Mouse (Mus musculus): ENCODE measurements around the gene Taf15. TPM values are rescaled to one million over a fixed set of nuclear protein-coding genes. Genes with fewer than 3 reads are reported as not detected.
"Not testable (repeated sequence)": the region's sequence is repeated elsewhere in the genome, so short reads cannot be mapped to it uniquely, and the experiment has no call there.

The Taf15 gene
- total RNA-seq, 2 experiments from 2014 or later, result 69.1 to 70.7 TPM

DNA sequence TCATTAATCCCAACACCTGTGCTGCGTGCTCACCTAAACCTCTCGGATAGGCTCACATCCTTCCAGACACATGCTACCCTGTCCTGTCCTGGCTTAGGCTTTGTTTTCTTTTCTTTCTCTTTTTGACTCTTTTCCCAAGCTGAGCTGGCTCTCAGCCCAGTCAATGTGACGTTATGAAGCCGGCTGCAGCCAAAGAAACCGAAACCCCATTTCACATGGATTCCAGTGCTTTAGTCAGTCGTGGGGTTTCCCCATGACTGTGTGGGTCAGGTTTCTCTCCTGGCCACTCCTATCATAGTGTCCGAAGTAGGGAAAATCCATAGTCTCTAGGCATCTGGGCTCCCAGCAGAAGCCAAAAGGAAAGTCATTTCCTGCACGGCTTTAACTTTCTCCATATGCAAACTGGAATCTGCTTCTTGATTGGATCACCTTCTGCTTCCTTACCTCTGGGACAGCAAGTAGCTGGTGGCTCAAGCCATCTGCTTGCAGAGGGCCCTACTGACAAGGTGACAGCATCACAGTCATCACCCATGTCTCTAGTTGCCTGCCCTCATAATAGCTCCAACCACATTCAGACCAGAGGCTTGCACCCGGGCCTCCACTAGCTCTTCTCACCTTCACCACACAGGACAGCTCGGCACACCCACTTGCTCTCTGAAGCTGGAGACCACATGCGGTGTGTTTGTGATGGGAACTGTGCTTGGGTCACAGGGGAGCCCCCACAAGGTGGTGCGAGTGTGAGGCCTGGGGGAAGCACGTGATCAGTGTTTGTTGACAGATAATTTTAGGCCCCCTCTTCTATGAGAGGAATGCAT lies 61.9 kb downstream of the Taf15 start:
- peak; percentile 42 to 68 for DNase-seq (ENCODE audit: low spot score in 2 of 2)

DNA sequence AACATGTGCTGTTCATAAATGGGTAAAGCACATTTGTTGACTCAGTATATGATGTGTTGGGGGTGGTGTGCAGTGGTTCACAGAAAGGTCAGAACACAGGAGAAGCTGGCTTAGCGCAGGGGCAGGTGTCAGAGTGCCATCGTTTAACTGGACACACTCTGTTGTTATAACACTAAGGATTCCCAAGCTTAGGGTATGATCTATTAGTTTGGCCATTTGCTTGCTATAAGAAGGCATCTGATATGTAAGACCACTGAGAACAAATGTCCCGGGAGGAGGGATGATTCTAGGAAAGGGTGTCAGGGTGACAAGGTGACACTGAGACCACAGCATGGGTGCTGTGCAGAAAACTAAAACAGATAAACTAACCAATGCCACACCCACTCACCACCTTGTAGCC lies 63.9 kb downstream of the Taf15 start:
- DNase-seq (ENCODE audit: low spot score in 2 of 2), result no peak

DNA sequence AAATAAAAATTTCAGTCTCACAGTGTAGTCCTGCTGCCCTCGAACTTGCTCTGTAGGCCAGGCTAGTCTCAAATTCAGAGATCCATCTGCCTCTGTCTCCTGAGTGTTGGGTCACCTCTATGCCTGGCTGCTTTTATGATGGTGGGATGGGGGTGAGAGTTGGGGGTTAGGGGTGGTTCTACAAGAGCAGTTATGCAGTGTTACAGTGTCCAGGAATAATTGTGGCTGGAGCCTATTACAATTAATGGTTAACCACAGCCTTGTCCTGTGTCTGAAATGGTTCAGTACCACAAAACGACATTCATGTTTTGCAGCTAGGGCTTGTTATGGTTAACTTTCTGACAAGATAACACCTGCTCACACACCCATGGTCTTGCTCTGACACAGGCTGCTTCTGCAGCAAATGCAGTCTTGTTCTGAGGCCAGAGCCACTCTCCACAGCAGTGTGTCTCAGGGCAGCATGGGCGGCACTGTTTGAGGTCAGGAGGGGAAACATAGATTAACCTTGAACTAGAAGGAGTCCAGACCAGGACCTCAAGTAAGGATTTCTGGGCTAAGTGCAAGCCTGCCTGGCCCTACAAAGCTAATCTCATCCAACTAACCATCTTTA lies 65.9 kb downstream of the Taf15 start:
- DNase-seq (ENCODE audit: low spot score in 2 of 2), result no peak

DNA sequence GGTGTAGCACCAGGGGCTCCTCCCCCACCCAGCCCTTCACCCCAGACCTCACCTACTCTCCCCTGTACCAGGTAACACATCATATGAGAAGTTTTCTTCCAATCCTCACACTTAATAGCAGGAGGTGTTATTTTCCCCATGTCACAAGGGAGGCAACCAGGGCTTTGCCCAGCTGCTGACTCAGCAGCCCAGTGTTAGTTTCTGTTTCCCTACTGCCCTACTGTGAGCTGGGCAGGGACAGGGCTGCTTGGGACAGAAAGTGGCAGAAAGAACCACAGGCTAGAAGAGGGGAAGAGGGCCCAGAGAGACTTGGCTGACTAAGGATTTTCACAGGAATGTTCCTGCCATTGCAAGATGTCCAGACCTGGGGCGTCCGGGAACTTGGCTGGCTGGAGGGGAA lies 68.0 kb downstream of the Taf15 start:
- no peak for DNase-seq (ENCODE audit: low spot score in 2 of 2)

DNA sequence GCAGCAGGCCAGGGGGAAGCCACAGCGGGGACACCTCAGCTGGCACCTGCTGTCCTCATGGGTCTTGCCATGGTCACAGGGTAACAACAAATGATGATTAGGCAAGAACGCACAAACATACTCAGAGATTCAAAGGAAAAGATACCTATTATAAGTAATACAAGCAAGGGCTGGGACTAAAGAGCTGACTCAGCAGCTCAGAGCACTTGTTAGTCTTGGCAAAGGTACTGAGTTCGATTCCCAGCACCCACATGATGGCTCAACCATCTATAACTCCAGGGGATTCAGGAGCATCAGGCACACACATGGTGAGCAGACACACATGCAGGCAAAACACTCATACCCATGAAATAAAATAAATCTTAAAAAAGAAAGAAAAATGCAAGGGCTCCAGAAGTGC lies 68.5 kb downstream of the Taf15 start:
- DNase-seq (ENCODE audit: low spot score in 2 of 2), result no peak

DNA sequence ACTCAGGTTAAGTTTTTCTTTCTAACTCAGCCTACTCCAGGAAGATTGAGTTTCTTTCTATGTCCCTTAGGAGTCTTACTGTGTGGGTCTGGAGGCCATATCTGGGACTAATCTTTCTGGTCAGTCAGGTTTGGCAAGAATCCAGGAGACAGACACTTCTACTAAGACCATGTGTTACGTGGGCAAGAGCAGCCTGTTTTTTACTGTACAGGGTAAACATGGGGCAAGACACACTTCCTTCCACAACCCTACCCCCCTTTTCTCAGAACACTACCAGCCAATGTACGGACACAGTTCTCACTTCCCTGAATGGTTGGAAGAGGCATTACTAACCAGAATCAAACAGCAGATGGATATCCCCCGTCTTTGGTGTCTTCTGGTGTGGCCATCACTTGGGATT lies 71.3 kb downstream of the Taf15 start:
- DNase-seq (ENCODE audit: low spot score in 2 of 2), result no peak

DNA sequence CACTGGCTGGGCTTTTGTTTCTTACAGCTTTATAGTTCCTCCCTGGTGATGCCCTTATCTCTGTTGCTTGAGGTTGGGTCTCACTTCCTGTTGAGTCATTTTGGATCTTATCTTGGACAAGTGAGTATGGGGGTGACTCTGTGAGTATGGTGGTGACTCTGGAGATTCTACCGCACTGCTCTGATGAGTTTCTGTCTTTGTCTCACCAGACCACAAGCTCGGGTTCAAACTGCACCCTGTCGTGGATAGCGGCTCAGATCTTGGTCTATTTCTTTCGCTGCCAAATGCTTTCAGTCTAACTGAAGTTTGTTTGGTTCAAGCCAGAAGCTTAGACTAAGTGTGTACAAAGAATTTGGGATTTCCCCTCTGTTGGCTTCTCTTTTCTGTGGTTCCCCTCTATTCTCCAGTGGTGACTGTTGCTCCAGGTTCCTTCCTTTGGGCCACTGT lies 77.3 kb downstream of the Taf15 start:
- DNase-seq (ENCODE audit: low spot score in 2 of 2), result no peak

DNA sequence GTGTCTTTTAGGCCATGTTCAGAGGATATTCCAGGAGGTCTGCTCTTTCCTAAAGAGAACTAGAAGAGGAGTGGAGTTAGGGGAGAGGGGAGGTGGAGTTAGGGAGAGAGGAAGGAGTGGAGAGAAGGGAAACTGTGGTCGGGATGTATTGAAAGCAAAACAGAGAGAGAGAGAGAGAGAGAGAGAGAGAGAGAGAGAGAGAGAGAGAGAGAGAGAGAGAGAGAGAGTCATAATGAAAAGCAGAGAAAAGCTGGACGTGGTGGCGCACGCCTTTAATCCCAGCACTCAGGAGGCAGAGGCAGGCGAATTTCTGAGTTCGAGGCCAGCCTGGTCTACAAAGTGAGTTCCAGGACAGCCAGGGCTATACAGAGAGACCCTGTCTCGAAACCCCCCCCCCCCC lies 78.2 kb downstream of the Taf15 start:
- DNase-seq (ENCODE audit: low spot score in 2 of 2), result not testable (repeated sequence)

DNA sequence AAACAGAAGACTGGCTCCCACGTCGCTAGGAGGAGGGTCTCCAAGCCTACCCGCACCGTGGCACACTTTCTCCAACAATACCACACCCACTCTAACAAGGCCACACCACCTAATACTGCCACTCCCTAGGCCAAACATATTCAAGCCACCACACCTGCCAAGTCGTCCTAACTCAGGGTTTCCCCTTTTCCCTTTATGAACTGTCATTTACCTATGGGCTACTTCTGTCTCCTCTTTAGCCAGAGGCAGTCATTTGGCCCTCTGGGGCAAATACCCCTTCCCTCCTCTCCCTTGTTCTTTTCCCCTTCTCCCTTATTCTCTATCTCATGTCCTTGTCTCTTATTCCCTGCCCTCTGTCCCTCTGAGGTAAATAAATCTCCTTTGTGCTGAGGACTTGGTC lies 78.8 kb downstream of the Taf15 start:
- DNase-seq (ENCODE audit: low spot score in 2 of 2), result no peak

Other genes starting within 250 kb of the Taf15 start
- gene Slfn14, start 186.4 kb upstream of the Taf15 start, total RNA-seq (2021), result not detected
- 100 to 1,000 TPM; 320 to 324 TPM for gene Ap2b1, start 174.1 kb upstream of the Taf15 start, total RNA-seq (2021)
- gene Pex12, start 170.5 kb upstream of the Taf15 start, total RNA-seq (2021), result 10 to 100 TPM in 1 of 2 experiments, 1 to 10 TPM in 1; 9.9 to 12.9 TPM
- gene Rasl10b, start 63.9 kb upstream of the Taf15 start, total RNA-seq (2021), result 100 to 1,000 TPM; 243 to 245 TPM
- gene Gas2l2, start 43.6 kb upstream of the Taf15 start, total RNA-seq (2021), result under 1 TPM; 0.28 to 0.32 TPM
- under 1 TPM in 1 of 2 experiments, not detected in 1; 0.54 TPM for gene 1700020L24Rik, start 35.4 kb upstream of the Taf15 start, total RNA-seq (2021)
- gene Mmp28, start 10.0 kb upstream of the Taf15 start, total RNA-seq (2021), result 1 to 10 TPM; 2.9 TPM
- not detected for gene Heatr9, start 49.1 kb downstream of the Taf15 start, total RNA-seq (2021)
- not detected for gene Ccl5, start 57.4 kb downstream of the Taf15 start, total RNA-seq (2021)
- gene Ccl9, start 105.5 kb downstream of the Taf15 start, total RNA-seq (2021), result 1 to 10 TPM; 2.4 to 5.0 TPM
- gene Ccl6, start 120.0 kb downstream of the Taf15 start, total RNA-seq (2021), result 1 to 10 TPM; 2.8 to 2.9 TPM
- not detected for gene Rpl9-ps1, start 172.5 kb downstream of the Taf15 start, total RNA-seq (2021)
- gene Ccl3, start 176.3 kb downstream of the Taf15 start, total RNA-seq (2021), result not detected
- gene Ccl4, start 189.5 kb downstream of the Taf15 start, total RNA-seq (2021), result not detected
- gene Wfdc17, start 230.9 kb downstream of the Taf15 start, total RNA-seq (2021), result not detected
- gene Wfdc18, start 235.9 kb downstream of the Taf15 start, total RNA-seq (2021), result under 1 TPM; 0.69 to 0.96 TPM

All from layer of hippocampus, adult 18-20 months (tissue).